Mouse (Mus musculus) myocyte (in vitro differentiated cells): ENCODE data around the gene Tmcc3. TPM values are rescaled to one million over a fixed set of nuclear protein-coding genes. Genes with fewer than 3 reads are reported as not detected.

Experiments
- H3K27me3 ChIP-seq: one replicate; pipeline ENCODE4 v1.6.1; 2011; ENCODE audit not compliant: control insufficient read depth, insufficient read depth, insufficient read length
- H3K36me3 ChIP-seq: one replicate; pipeline ENCODE4 v1.6.1; 2011; ENCODE audit not compliant: control insufficient read depth, insufficient read depth
- H3K4me2 ChIP-seq: one replicate; pipeline ENCODE4 v1.6.1; 2011; ENCODE audit warnings: low read depth, control low read depth
- H3K4me3 ChIP-seq: one replicate; pipeline ENCODE4 v1.5.1; 2011; ENCODE audit warnings: mild to moderate bottlenecking, control low read depth, moderate library complexity
- H3K79me2 ChIP-seq: one replicate; pipeline ENCODE4 v1.6.1; 2011; ENCODE audit not compliant: control insufficient read depth, insufficient read depth
- H3ac ChIP-seq: one replicate; pipeline ENCODE4 v1.6.1; 2011; ENCODE audit not compliant: control insufficient read depth, insufficient read length
- CEBPB ChIP-seq: IDR thresholded peaks from 2 replicates; pipeline ENCODE4 v1.6.1; 2011; ENCODE audit warnings: mild to moderate bottlenecking, moderate library complexity; ENCODE audit not compliant: poor library complexity, insufficient read depth, severe bottlenecking
- E2F4 ChIP-seq: IDR thresholded peaks from one replicate; pipeline ENCODE4 v1.6.1; 2011; ENCODE audit warnings: mild to moderate bottlenecking, control low read depth, moderate library complexity; ENCODE audit not compliant: insufficient read depth
- MAX ChIP-seq: IDR thresholded peaks from one replicate; pipeline ENCODE4 v1.6.1; 2011; ENCODE audit warnings: low read depth, mild to moderate bottlenecking, control low read depth
- MYOD1 ChIP-seq, 3 experiments: IDR thresholded peaks; one replicate each; pipeline ENCODE4 v1.6.1; 2011; ENCODE audit warnings: control low read depth in 2 of 3, low read depth in 2 of 3, mild to moderate bottlenecking in 2 of 3, moderate library complexity in 1 of 3; ENCODE audit not compliant: insufficient read length in 2 of 3, control insufficient read depth in 1 of 3
- MYOG ChIP-seq, 3 experiments: IDR thresholded peaks; one replicate each; pipeline ENCODE4 v1.6.1; 2011; ENCODE audit warnings: control low read depth in 2 of 3, low read depth in 2 of 3, mild to moderate bottlenecking in 2 of 3; ENCODE audit not compliant: insufficient read length in 2 of 3, control insufficient read depth in 1 of 3, insufficient read depth in 1 of 3
- POLR2A ChIP-seq: IDR thresholded peaks from one replicate; pipeline ENCODE4 v1.6.1; 2011; ENCODE audit warnings: low read depth, mild to moderate bottlenecking, control low read depth, moderate library complexity; ENCODE audit not compliant: insufficient read length
- POLR2AphosphoS2 ChIP-seq: IDR thresholded peaks from one replicate; pipeline ENCODE4 v1.6.1; 2011; ENCODE audit warnings: low read depth, control low read depth; ENCODE audit not compliant: insufficient read length
- REST ChIP-seq: IDR thresholded peaks from one replicate; pipeline ENCODE4 v1.6.1; 2011; ENCODE audit warnings: mild to moderate bottlenecking, control low read depth, moderate library complexity; ENCODE audit not compliant: insufficient read depth, insufficient read length
- SRF ChIP-seq: IDR thresholded peaks from one replicate; pipeline ENCODE4 v1.6.1; 2011; ENCODE audit warnings: low read depth; ENCODE audit not compliant: control insufficient read depth, insufficient read length
- TCF12 ChIP-seq: IDR thresholded peaks from one replicate; pipeline ENCODE4 v1.6.1; 2011; ENCODE audit warnings: mild to moderate bottlenecking, control low read depth; ENCODE audit not compliant: poor library complexity, insufficient read depth, severe bottlenecking
- TCF3 ChIP-seq: IDR thresholded peaks from one replicate; pipeline ENCODE4 v1.6.1; 2011; ENCODE audit warnings: low read depth, control low read depth; ENCODE audit not compliant: insufficient read length
- USF1 ChIP-seq: IDR thresholded peaks from one replicate; pipeline ENCODE4 v1.6.1; 2011; ENCODE audit warnings: low read depth, mild to moderate bottlenecking, control low read depth, moderate library complexity
- polyA plus RNA-seq: library from polyadenylated mRNA; unstranded; fragments of >200 nt; fragmentation: generic; extraction: Trizol; gene quantifications from one replicate; pipeline ENCODE4 v1.2.1, GENCODE M21; 2012; ENCODE audit warnings: missing spikeins

The Tmcc3 gene
- polyA plus RNA-seq, 1 experiment, result 16.6 TPM

- no peaks in the 10 kb centered on the region for H3K79me2 ChIP-seq
- TF ChIP-seq POLR2A (no peak), REST (no peak), MAX (no peak), TCF3 (no peak), MYOD1 (IDR thresholded peaks at IDR 0.05; ENCODE audit: control insufficient read depth in 1 of 3, insufficient read length in 2 of 3, low read depth in 2 of 3) (no peak), POLR2AphosphoS2 (no peak), USF1 (no peak), E2F4 (no peak), SRF (no peak), MYOG (IDR thresholded peaks at IDR 0.05; ENCODE audit: control insufficient read depth in 1 of 3, insufficient read depth in 1 of 3, insufficient read length in 2 of 3, low read depth in 2 of 3) (no peak), TCF12 (no peak), CEBPB (no peak)
- H3K27me3 ChIP-seq, result peaks cover 21% of the 10 kb centered on the region
- H3K4me3 ChIP-seq, result no peak overlapping the region
- no peak overlapping the region for H3K4me2 ChIP-seq
- no peaks in the 10 kb centered on the region for H3K36me3 ChIP-seq
- no peak overlapping the region for H3ac ChIP-seq
Measured at GRCm38 (mm10) chr10:94354427-94354826, 42.7 kb downstream of the Tmcc3 start.

- Histone ChIP-seq H3K4me3 (no peak overlapping the region), H3ac (no peak overlapping the region), H3K4me2 (no peak overlapping the region), H3K79me2 (no peaks in the 10 kb centered on the region), H3K36me3 (no peaks in the 10 kb centered on the region), H3K27me3 (peaks cover 23% of the 10 kb centered on the region)
- TF ChIP-seq TCF12 (no peak), TCF3 (no peak)
Measured at GRCm38 (mm10) chr10:94356504-94357169, 44.9 kb downstream of the Tmcc3 start.

GRCm38 (mm10) chr10:94360664-94361063, 48.9 kb downstream of the Tmcc3 start:
- no peaks in the 10 kb centered on the region for H3K36me3 ChIP-seq
- H3K4me2 ChIP-seq, result no peak overlapping the region
- no peak overlapping the region for H3ac ChIP-seq
- TF ChIP-seq USF1, result no peak
- H3K27me3 ChIP-seq, result peaks cover 15% of the 10 kb centered on the region
- no peaks in the 10 kb centered on the region for H3K79me2 ChIP-seq
- no peak overlapping the region for H3K4me3 ChIP-seq

- Histone ChIP-seq H3K79me2 (no peaks in the 10 kb centered on the region), H3ac (no peak overlapping the region), H3K4me2 (no peak overlapping the region), H3K27me3 (peaks cover 13% of the 10 kb centered on the region), H3K36me3 (no peaks in the 10 kb centered on the region), H3K4me3 (no peak overlapping the region)
- TF ChIP-seq MAX (no peak), SRF (no peak)
Measured at GRCm38 (mm10) chr10:94371293-94371692, 59.5 kb downstream of the Tmcc3 start.

- H3K4me2 ChIP-seq, result no peak overlapping the region
- H3K36me3 ChIP-seq, result no peaks in the 10 kb centered on the region
- H3K4me3 ChIP-seq, result no peak overlapping the region
- H3K79me2 ChIP-seq, result no peaks in the 10 kb centered on the region
- TF ChIP-seq POLR2AphosphoS2, result no peak
- no peak for TF ChIP-seq TCF3
- no peak for TF ChIP-seq CEBPB
- TF ChIP-seq TCF12, result no peak
- TF ChIP-seq SRF, result no peak
- TF ChIP-seq MYOD1 (IDR thresholded peaks at IDR 0.05; ENCODE audit: control insufficient read depth in 1 of 3, insufficient read length in 2 of 3, low read depth in 2 of 3), result no peak
- no peak for TF ChIP-seq MAX
- no peak for TF ChIP-seq MYOG (IDR thresholded peaks at IDR 0.05; ENCODE audit: control insufficient read depth in 1 of 3, insufficient read depth in 1 of 3, insufficient read length in 2 of 3, low read depth in 2 of 3)
- TF ChIP-seq E2F4, result no peak
- no peak for TF ChIP-seq USF1
- no peak for TF ChIP-seq REST
- H3K27me3 ChIP-seq, result peaks cover 13% of the 10 kb centered on the region
- H3ac ChIP-seq, result no peak overlapping the region
Measured at GRCm38 (mm10) chr10:94376941-94377340, 65.2 kb downstream of the Tmcc3 start.
